Mouse (Mus musculus): ENCODE data around the gene Cln5.

DNA sequence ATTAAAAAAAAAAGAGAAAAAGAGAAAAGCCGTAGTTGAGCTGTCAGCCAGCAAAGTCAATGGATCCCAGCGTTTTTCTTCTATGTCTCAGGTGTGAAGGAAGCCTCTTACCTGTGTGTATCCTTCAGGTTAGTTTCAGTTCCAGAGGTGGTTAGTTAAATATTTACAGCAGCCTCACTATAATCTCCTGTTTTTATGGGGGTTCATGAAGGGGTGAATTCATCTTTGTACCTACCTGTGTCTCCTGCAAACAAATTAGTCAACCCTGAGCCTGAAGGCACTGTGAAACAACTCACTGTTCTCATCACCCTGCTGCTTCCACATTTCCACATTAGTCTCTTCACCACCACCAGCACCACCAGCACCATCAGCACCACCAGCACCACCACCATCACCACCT, 36.3 kb downstream of the Cln5 start:
- no peak for TF ChIP-seq CTCF (IDR thresholded peaks at IDR 0.05; ENCODE audit: low read depth)
- no peak for TF ChIP-seq EP300 (optimal IDR thresholded peaks at IDR 0.05)
